Mouse (Mus musculus) layer of hippocampus, adult 2 months (tissue): ENCODE results near the gene Capn15. TPM values are rescaled to one million over a fixed set of nuclear protein-coding genes. Genes with fewer than 3 reads are reported as not detected.

Source experiments
- DNase-seq, 2 experiments: peaks; one replicate each; pipeline ENCODE4 v3.0.0; 2022; ENCODE audit warnings: low spot score in 2 of 2
- H3K27ac ChIP-seq: fragments of 200-600 bp; 2 replicates; pipeline ENCODE4 v1.8.1; 2022
- H3K4me3 ChIP-seq: fragments of 200-600 bp; 2 replicates; pipeline ENCODE4 v1.8.1; 2022; ENCODE audit warnings: mild to moderate bottlenecking
- CTCF ChIP-seq: fragments of 200-600 bp; conservative IDR thresholded peaks from 2 replicates; pipeline ENCODE4 v1.8.1; 2022; ENCODE audit warnings: antibody characterized with exemption, mild to moderate bottlenecking, moderate library complexity
- total RNA-seq, 2 experiments: library from RNA; stranded (reverse); gene quantifications; 2 replicates each; pipeline ENCODE4 v1.2.3; 2021

Gene Capn15
- total RNA-seq, 2 experiments from 2014 or later = 53.6 to 58.8 TPM

- peak overlapping the region; percentile 92 for H3K4me3 ChIP-seq
- TF ChIP-seq CTCF = no peak
- no peak overlapping the region for H3K27ac ChIP-seq
- DNase-seq = no peak
Observed at GRCm38 (mm10) chr17:25984066-25984465, 1.5 kb downstream of the Capn15 start.

GRCm38 (mm10) chr17:25982913-25983312, 2.7 kb downstream of the Capn15 start:
- Histone ChIP-seq H3K4me3 (no peak overlapping the region), H3K27ac (no peak overlapping the region)
- DNase-seq = no peak
- TF ChIP-seq CTCF = no peak

- TF ChIP-seq CTCF = no peak
- DNase-seq = no peak
- Histone ChIP-seq H3K27ac (0 out of 2 replicates have a peak overlapping the region, but pooled peaks have one; percentile 32), H3K4me3 (no peak overlapping the region)
Observed at GRCm38 (mm10) chr17:25980854-25981253, 4.7 kb downstream of the Capn15 start.

GRCm38 (mm10) chr17:25979829-25980738, 5.5 kb downstream of the Capn15 start:
- DNase-seq = no peak
- TF ChIP-seq CTCF = no peak
- Histone ChIP-seq H3K4me3 (no peak overlapping the region), H3K27ac (no peak overlapping the region)

- no peak for TF ChIP-seq CTCF
- Histone ChIP-seq H3K4me3 (0 out of 2 replicates have a peak overlapping the region, but pooled peaks have one; percentile 3), H3K27ac (peak overlapping the region; percentile 59)
- DNase-seq = no peak
Observed at GRCm38 (mm10) chr17:25970954-25971707, 14.5 kb downstream of the Capn15 start.

- DNase-seq = no peak
- 0 out of 2 replicates have a peak overlapping the region, but pooled peaks have one; percentile 3 for H3K4me3 ChIP-seq
- H3K27ac ChIP-seq = peak overlapping the region; percentile 59; the same call in 1 of the 2 replicates
- TF ChIP-seq CTCF = peak; percentile 60
Observed at GRCm38 (mm10) chr17:25970448-25970847, 15.1 kb downstream of the Capn15 start.

- H3K4me3 ChIP-seq = no peak overlapping the region
- H3K27ac ChIP-seq = no peak overlapping the region
- DNase-seq = no peak
- TF ChIP-seq CTCF = no peak
Observed at GRCm38 (mm10) chr17:25968176-25968575, 17.4 kb downstream of the Capn15 start.

GRCm38 (mm10) chr17:25967652-25968051, 17.9 kb downstream of the Capn15 start:
- DNase-seq = no peak
- Histone ChIP-seq H3K27ac (0 out of 2 replicates have a peak overlapping the region, but pooled peaks have one; percentile 14), H3K4me3 (no peak overlapping the region)
- TF ChIP-seq CTCF = no peak

GRCm38 (mm10) chr17:25964271-25964670, 21.3 kb downstream of the Capn15 start:
- H3K4me3 ChIP-seq = no peak overlapping the region
- TF ChIP-seq CTCF = no peak
- no peak for DNase-seq
- 0 out of 2 replicates have a peak overlapping the region, but pooled peaks have one; percentile 15 for H3K27ac ChIP-seq

GRCm38 (mm10) chr17:25962413-25962905, 23.1 kb downstream of the Capn15 start:
- DNase-seq = no peak
- Histone ChIP-seq H3K27ac (no peak overlapping the region), H3K4me3 (no peak overlapping the region)
- TF ChIP-seq CTCF = no peak

GRCm38 (mm10) chr17:25961566-25961965, 24.0 kb downstream of the Capn15 start:
- Histone ChIP-seq H3K4me3 (no peak overlapping the region), H3K27ac (no peak overlapping the region)
- TF ChIP-seq CTCF = no peak
- DNase-seq = no peak

- TF ChIP-seq CTCF = no peak
- no peak for DNase-seq
- no peak overlapping the region for H3K27ac ChIP-seq
- no peak overlapping the region for H3K4me3 ChIP-seq
Observed at GRCm38 (mm10) chr17:25959630-25960467, 25.7 kb downstream of the Capn15 start.
